Mouse (Mus musculus) heart, adult 11 months (tissue): ENCODE data around the gene Astn2.
A peak's percentile ranks its signal among the peaks of the same experiment; 100 is the strongest.

Experiments
- DNase-seq: peaks from one replicate; pipeline ENCODE4 v3.0.0; 2022

The Astn2 gene

GRCm38 (mm10) chr4:65496463-65496834 lies 908.0 kb downstream of the Astn2 start:
- DNase-seq = peak; percentile 99

GRCm38 (mm10) chr4:65495705-65496462 lies 908.5 kb downstream of the Astn2 start:
- DNase-seq = no peak

GRCm38 (mm10) chr4:65491541-65491940 lies 912.9 kb downstream of the Astn2 start:
- DNase-seq = no peak

GRCm38 (mm10) chr4:65489711-65490110 lies 914.7 kb downstream of the Astn2 start:
- no peak for DNase-seq

GRCm38 (mm10) chr4:65481632-65482031 lies 922.8 kb downstream of the Astn2 start:
- DNase-seq = peak; percentile 98

- DNase-seq = peak; percentile 98
Observed at GRCm38 (mm10) chr4:65477106-65477505, 927.3 kb downstream of the Astn2 start.

GRCm38 (mm10) chr4:65475925-65476560 lies 928.4 kb downstream of the Astn2 start:
- DNase-seq = peak; percentile 91

GRCm38 (mm10) chr4:65473141-65473540 lies 931.3 kb downstream of the Astn2 start:
- peak; percentile 88 for DNase-seq

- DNase-seq = no peak
Observed at GRCm38 (mm10) chr4:65449171-65449570, 955.2 kb downstream of the Astn2 start.

- no peak for DNase-seq
Observed at GRCm38 (mm10) chr4:65441746-65442145, 962.7 kb downstream of the Astn2 start.

- DNase-seq = no peak
Observed at GRCm38 (mm10) chr4:65430804-65431203, 973.6 kb downstream of the Astn2 start.

GRCm38 (mm10) chr4:65427480-65427879 lies 976.9 kb downstream of the Astn2 start:
- peak; percentile 92 for DNase-seq

GRCm38 (mm10) chr4:65426437-65426836 lies 978.0 kb downstream of the Astn2 start:
- DNase-seq = peak; percentile 91

- no peak for DNase-seq
Observed at GRCm38 (mm10) chr4:65423068-65423625, 981.3 kb downstream of the Astn2 start.

- DNase-seq = peak; percentile 29
Observed at GRCm38 (mm10) chr4:65421272-65421671, 983.1 kb downstream of the Astn2 start.

- no peak for DNase-seq
Observed at GRCm38 (mm10) chr4:65420511-65420931, 983.9 kb downstream of the Astn2 start.

- peak; percentile 36 for DNase-seq
Observed at GRCm38 (mm10) chr4:65415507-65415906, 988.9 kb downstream of the Astn2 start.

- DNase-seq = peak; percentile 92
Observed at GRCm38 (mm10) chr4:65402836-65403634, 1001.4 kb downstream of the Astn2 start.

GRCm38 (mm10) chr4:65402286-65402685 lies 1002.1 kb downstream of the Astn2 start:
- DNase-seq = peak; percentile 65

GRCm38 (mm10) chr4:65399457-65399856 lies 1005.0 kb downstream of the Astn2 start:
- peak; percentile 70 for DNase-seq

GRCm38 (mm10) chr4:65396806-65397205 lies 1007.6 kb downstream of the Astn2 start:
- peak; percentile 81 for DNase-seq

GRCm38 (mm10) chr4:65391001-65391400 lies 1013.4 kb downstream of the Astn2 start:
- DNase-seq = no peak

- DNase-seq = no peak
Observed at GRCm38 (mm10) chr4:65383070-65383469, 1021.3 kb downstream of the Astn2 start.
